Mouse (Mus musculus): Measurements from ENCODE around the gene Stat5b. TPM values are rescaled to one million over a fixed set of nuclear protein-coding genes. Genes with fewer than 3 reads are reported as not detected.
A peak's percentile ranks its signal among the peaks of the same experiment; 100 is the strongest.

Stat5b gene
- polyA plus RNA-seq, 1 experiment from 2014 or later, result 20.5 TPM

DNA sequence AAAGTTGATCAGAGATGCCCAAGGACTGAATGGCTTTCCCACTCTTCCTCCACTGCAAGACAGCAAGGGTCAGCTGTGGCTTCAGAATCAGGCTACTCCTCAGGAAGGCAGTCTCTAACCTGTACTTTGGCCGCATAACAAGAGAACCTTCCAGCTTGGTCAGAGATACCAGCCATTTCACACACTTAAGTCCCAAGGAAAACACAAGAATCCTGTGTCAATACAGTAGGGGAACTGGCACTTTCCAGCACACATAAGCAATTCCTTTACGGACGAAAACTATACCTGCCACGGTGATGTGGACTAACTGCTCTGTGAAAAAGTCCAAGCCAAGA is 113.8 kb downstream of the Stat5b start:
- peak overlapping the region; percentile 99 for H3K4me3 ChIP-seq
- 86% methylated on average over 4 of the region's 4 CpGs for WGBS
- H3K9ac ChIP-seq, result no peak overlapping the region

DNA sequence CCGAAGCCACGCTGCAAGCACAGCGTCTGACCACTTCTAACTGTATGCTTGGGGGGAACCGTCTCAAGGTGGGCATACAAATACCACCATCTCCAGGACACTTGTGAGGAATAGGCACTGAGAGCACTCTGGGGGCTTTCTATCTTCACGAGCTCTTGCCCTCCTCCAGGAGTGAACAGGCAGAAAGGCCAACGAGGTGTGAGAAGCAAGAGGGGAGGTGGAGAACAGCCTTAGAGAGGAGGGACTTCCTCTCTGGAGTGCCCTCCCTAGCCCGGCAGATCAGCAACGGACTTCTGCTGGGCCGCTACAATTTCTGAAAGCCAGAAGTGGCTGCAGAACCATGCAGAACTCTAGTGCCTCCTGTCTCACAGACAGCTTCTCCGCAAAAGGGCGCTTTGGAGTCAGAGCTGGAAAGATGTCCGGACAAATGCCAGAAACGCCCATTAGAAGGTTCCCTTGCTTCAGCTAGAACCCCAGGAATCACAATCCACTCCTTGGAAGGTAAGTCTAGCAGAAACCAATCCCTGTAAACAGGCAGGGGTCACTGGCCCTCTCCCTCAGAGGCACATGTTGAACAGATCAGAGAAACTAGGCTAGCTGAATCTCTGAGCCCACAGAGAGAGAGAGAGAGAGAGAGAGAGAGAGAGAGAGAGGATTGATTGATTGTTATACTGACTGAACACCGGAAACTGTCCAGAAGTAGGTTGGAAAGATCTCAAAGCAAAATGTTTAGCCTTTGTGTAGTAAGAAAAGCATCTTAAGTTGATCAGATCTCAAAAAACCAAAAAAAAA is 114.4 kb downstream of the Stat5b start:
- Histone ChIP-seq H3K36me3 (replicated peaks) (peaks cover 3% of the 10 kb centered on the region; the same call in 1 of the 2 replicates), H3K27ac (no peak overlapping the region), H3K4me1 (peaks cover 25% of the 10 kb centered on the region), H3K9ac (0 out of 2 replicates have a peak overlapping the region, but pooled peaks have one; percentile 4), H3K4me2 (peak overlapping the region; percentile 92; the same call in 1 of the 2 replicates), H3K27me3 (replicated peaks) (no peaks in the 10 kb centered on the region), H3K9me3 (no peaks in the 10 kb centered on the region), H3K4me3 (no peak overlapping the region)
- no peak for ATAC-seq (replicated peaks)
- 83% methylated on average over 14 of the region's 14 CpGs for WGBS

More for the DNA sequence above, 113.8 kb downstream of the Stat5b start:
- no peaks in the 10 kb centered on the region for H3K27me3 ChIP-seq (replicated peaks)
- H3K9me3 ChIP-seq, result no peaks in the 10 kb centered on the region
- peaks cover 7% of the 10 kb centered on the region; the same call in 1 of the 2 replicates for H3K36me3 ChIP-seq (replicated peaks)
- peak overlapping the region; percentile 92 for H3K4me2 ChIP-seq
- H3K27ac ChIP-seq, result no peak overlapping the region
- ATAC-seq (replicated peaks), result no peak
- H3K4me1 ChIP-seq, result peaks cover 25% of the 10 kb centered on the region

DNA sequence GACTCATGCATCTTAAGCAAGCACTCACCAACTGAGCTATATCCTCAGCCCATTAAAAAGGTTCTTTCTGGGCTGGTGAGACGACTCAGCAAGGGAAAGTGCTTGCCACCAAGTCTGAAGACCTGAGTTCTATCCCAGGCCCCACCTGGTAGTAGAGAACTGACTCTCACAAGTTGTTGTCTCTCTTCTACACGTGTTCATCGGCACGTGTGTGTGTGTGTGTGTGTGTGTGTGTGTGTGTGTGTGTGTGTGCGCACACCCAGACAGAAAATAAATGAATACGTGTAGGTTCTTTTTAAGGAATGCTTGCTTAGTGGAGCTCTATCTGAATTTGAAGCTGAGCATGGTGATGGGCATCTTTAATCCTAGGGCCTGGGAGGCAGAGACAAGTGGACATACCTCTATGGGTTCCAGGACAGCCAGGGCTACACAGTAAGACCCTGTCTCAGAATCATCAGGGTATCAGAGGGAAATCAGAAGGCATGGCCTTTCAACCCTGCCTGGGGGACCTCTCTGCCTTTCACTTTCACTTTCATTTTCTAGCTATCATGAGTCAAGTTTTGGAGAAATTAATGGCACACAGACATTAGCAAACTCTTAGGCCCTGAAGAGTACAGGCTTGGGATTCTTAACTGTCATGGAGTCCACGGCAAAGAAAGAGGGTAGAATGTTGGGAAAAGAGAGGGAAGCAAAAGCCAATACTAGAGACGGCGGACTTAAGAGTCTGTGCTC is 115.2 kb downstream of the Stat5b start:
- ATAC-seq (replicated peaks), result no peak
- Histone ChIP-seq H3K4me1 (peaks cover 25% of the 10 kb centered on the region), H3K9ac (no peak overlapping the region), H3K27me3 (replicated peaks) (no peaks in the 10 kb centered on the region), H3K27ac (no peak overlapping the region), H3K4me3 (no peak overlapping the region), H3K9me3 (no peaks in the 10 kb centered on the region), H3K36me3 (replicated peaks) (no peaks in the 10 kb centered on the region), H3K4me2 (no peak overlapping the region; the same call in 1 of the 2 replicates)
- WGBS, result 92% methylated on average over 9 of the region's 9 CpGs

Other genes with a start within 250 kb of the Stat5b start
- gene Nkiras2, start 231.5 kb downstream of the Stat5b start, polyA plus RNA-seq (2015; fragmentation: Nextera tagmentation; extraction: Ambion mirVana), result 111 and 115 TPM in 2 replicates
- gene Dnajc7, start 230.6 kb downstream of the Stat5b start, polyA plus RNA-seq (2015; fragmentation: Nextera tagmentation; extraction: Ambion mirVana), result 298 and 326 TPM in 2 replicates
- gene Zfp385c, start 158.3 kb downstream of the Stat5b start, polyA plus RNA-seq (2015; fragmentation: Nextera tagmentation; extraction: Ambion mirVana), result 0.70 and 0.99 TPM in 2 replicates
- gene Dhx58, start 146.5 kb downstream of the Stat5b start, polyA plus RNA-seq (2015; fragmentation: Nextera tagmentation; extraction: Ambion mirVana), result 3.5 TPM in 2 replicates
- gene Kat2a, start 138.3 kb downstream of the Stat5b start, polyA plus RNA-seq (2015; fragmentation: Nextera tagmentation; extraction: Ambion mirVana), result 67.2 and 70.2 TPM in 2 replicates
- not detected in 2 replicates for gene Hspb9, start 136.9 kb downstream of the Stat5b start, polyA plus RNA-seq (2015; fragmentation: Nextera tagmentation; extraction: Ambion mirVana)
- 39.3 and 40.9 TPM in 2 replicates for gene Rab5c, start 112.5 kb downstream of the Stat5b start, polyA plus RNA-seq (2015; fragmentation: Nextera tagmentation; extraction: Ambion mirVana)
- 10.9 and 13.6 TPM in 2 replicates for gene Kcnh4, start 90.8 kb downstream of the Stat5b start, polyA plus RNA-seq (2015; fragmentation: Nextera tagmentation; extraction: Ambion mirVana)
- gene Hcrt, start 87.8 kb downstream of the Stat5b start, polyA plus RNA-seq (2015; fragmentation: Nextera tagmentation; extraction: Ambion mirVana), result 2.3 and 3.3 TPM in 2 replicates
- 5.7 and 6.4 TPM in 2 replicates for gene Ghdc, start 79.8 kb downstream of the Stat5b start, polyA plus RNA-seq (2015; fragmentation: Nextera tagmentation; extraction: Ambion mirVana)
- 1.7 and 2.3 TPM in 2 replicates for gene Stat5a, start 8.6 kb upstream of the Stat5b start, polyA plus RNA-seq (2015; fragmentation: Nextera tagmentation; extraction: Ambion mirVana)
- gene Stat3, start 88.8 kb upstream of the Stat5b start, polyA plus RNA-seq (2015; fragmentation: Nextera tagmentation; extraction: Ambion mirVana), result 35.8 and 37.9 TPM in 2 replicates
- gene Cavin1, start 120.2 kb upstream of the Stat5b start, polyA plus RNA-seq (2015; fragmentation: Nextera tagmentation; extraction: Ambion mirVana), result 47.9 and 50.8 TPM in 2 replicates
- 136 and 148 TPM in 2 replicates for gene Atp6v0a1, start 158.7 kb upstream of the Stat5b start, polyA plus RNA-seq (2015; fragmentation: Nextera tagmentation; extraction: Ambion mirVana)
- 13.7 and 15.5 TPM in 2 replicates for gene Naglu, start 219.3 kb upstream of the Stat5b start, polyA plus RNA-seq (2015; fragmentation: Nextera tagmentation; extraction: Ambion mirVana)
- 0.37 and 0.63 TPM in 2 replicates for gene Hsd17b1, start 227.7 kb upstream of the Stat5b start, polyA plus RNA-seq (2015; fragmentation: Nextera tagmentation; extraction: Ambion mirVana)
- 43.3 and 47.1 TPM in 2 replicates for gene Coasy, start 231.8 kb upstream of the Stat5b start, polyA plus RNA-seq (2015; fragmentation: Nextera tagmentation; extraction: Ambion mirVana)
- gene Mlx, start 236.6 kb upstream of the Stat5b start, polyA plus RNA-seq (2015; fragmentation: Nextera tagmentation; extraction: Ambion mirVana), result 103 and 107 TPM in 2 replicates
- 18.3 and 20.3 TPM in 2 replicates for gene Psmc3ip, start 244.7 kb upstream of the Stat5b start, polyA plus RNA-seq (2015; fragmentation: Nextera tagmentation; extraction: Ambion mirVana)

Measured in midbrain, embryonic 15.5 days (tissue).